Mouse (Mus musculus) brain, embryonic 14.5 days (tissue): ENCODE data around the gene Chka.

Experiments
- CTCF ChIP-seq: fragments of 200-500 bp; IDR thresholded peaks from 2 replicates; pipeline ENCODE4 v1.5.1; 2012; ENCODE audit warnings: inconsistent platforms, mild to moderate bottlenecking, moderate library complexity, borderline replicate concordance; ENCODE audit not compliant: insufficient read depth, insufficient read length; ENCODE audit errors: extremely low read depth
- POLR2A ChIP-seq: fragments of 200-500 bp; IDR thresholded peaks from 2 replicates; pipeline ENCODE4 v1.6.1; 2012; ENCODE audit warnings: mild to moderate bottlenecking, inconsistent platforms, borderline replicate concordance; ENCODE audit not compliant: poor library complexity, insufficient read depth, insufficient read length, severe bottlenecking; ENCODE audit errors: extremely low read depth

- no peak for TF ChIP-seq POLR2A
- TF ChIP-seq CTCF = no peak
These were observed 18.7 kb upstream of the Chka start for GRCm38 (mm10) chr19:3832851-3833353.
